Mouse (Mus musculus) spleen, embryonic (tissue): Measurements from ENCODE around the gene Slc6a18.

Source experiments
- CTCF ChIA-PET: fragments of 350-600 bp; sonication (Branson Sonifier 250); formaldehyde crosslinking; loops from one replicate; lab custom pipeline; 2022; lab: Charles Lee

Gene Slc6a18

GRCm38 (mm10) chr13:73687601-73688000 lies 9.8 kb upstream of the Slc6a18 start:
- CTCF ChIA-PET = no interaction called here

- CTCF ChIA-PET = no interaction called here
Observed at GRCm38 (mm10) chr13:73685502-73685901, 7.7 kb upstream of the Slc6a18 start.

GRCm38 (mm10) chr13:73684412-73684811 lies 6.6 kb upstream of the Slc6a18 start:
- CTCF ChIA-PET = interaction anchor here (0.6 kb wide), 1 partner anchor 126 kb away, joined by 4 read pairs; no protein-coding TSS in a partner anchor

GRCm38 (mm10) chr13:73683682-73684081 lies 5.9 kb upstream of the Slc6a18 start:
- CTCF ChIA-PET = no interaction called here

- CTCF ChIA-PET = no interaction called here
Observed at GRCm38 (mm10) chr13:73682226-73682625, 4.4 kb upstream of the Slc6a18 start.

GRCm38 (mm10) chr13:73680394-73680793 lies 2.6 kb upstream of the Slc6a18 start:
- CTCF ChIA-PET = no interaction called here

- CTCF ChIA-PET = no interaction called here
Observed at GRCm38 (mm10) chr13:73679311-73679710, 1.5 kb upstream of the Slc6a18 start.

GRCm38 (mm10) chr13:73675161-73675560 lies 2.7 kb downstream of the Slc6a18 start:
- CTCF ChIA-PET = no interaction called here

GRCm38 (mm10) chr13:73660163-73660695 lies 17.6 kb downstream of the Slc6a18 start:
- CTCF ChIA-PET = no interaction called here

- CTCF ChIA-PET = no interaction called here
Observed at GRCm38 (mm10) chr13:73658953-73659352, 18.9 kb downstream of the Slc6a18 start.

GRCm38 (mm10) chr13:73654976-73655375 lies 22.8 kb downstream of the Slc6a18 start:
- CTCF ChIA-PET = no interaction called here

- CTCF ChIA-PET = no interaction called here
Observed at GRCm38 (mm10) chr13:73653266-73653665, 24.6 kb downstream of the Slc6a18 start.

GRCm38 (mm10) chr13:73646397-73647087 lies 31.3 kb downstream of the Slc6a18 start:
- CTCF ChIA-PET = interaction anchor here (0.9 to 1.2 kb wide), 2 partner anchors 71 to 175 kb away, joined by 3 to 4 read pairs; no protein-coding TSS in a partner anchor

GRCm38 (mm10) chr13:73641296-73641695 lies 36.5 kb downstream of the Slc6a18 start:
- CTCF ChIA-PET = no interaction called here

GRCm38 (mm10) chr13:73637826-73638225 lies 40.0 kb downstream of the Slc6a18 start:
- CTCF ChIA-PET = no interaction called here

- CTCF ChIA-PET = no interaction called here
Observed at GRCm38 (mm10) chr13:73631837-73632236, 46.0 kb downstream of the Slc6a18 start.

GRCm38 (mm10) chr13:73628586-73629113 lies 49.2 kb downstream of the Slc6a18 start:
- CTCF ChIA-PET = no interaction called here

GRCm38 (mm10) chr13:73626745-73627549 lies 50.9 kb downstream of the Slc6a18 start, which contains the start of gene Tert:
Tert (plus strand) TSS chr13:73626911.
- CTCF ChIA-PET = interaction anchor here (0.6 kb wide), 1 partner anchor 14 kb away, joined by 3 read pairs; no protein-coding TSS in a partner anchor

- CTCF ChIA-PET = interaction anchor here (0.6 kb wide), 1 partner anchor 111 kb away, joined by 5 read pairs; no protein-coding TSS in a partner anchor
Observed at GRCm38 (mm10) chr13:73626410-73626744, 51.4 kb downstream of the Slc6a18 start.

- CTCF ChIA-PET = no interaction called here
Observed at GRCm38 (mm10) chr13:73620637-73621036, 57.2 kb downstream of the Slc6a18 start.

GRCm38 (mm10) chr13:73618406-73618805 lies 59.4 kb downstream of the Slc6a18 start:
- CTCF ChIA-PET = no interaction called here
